Mouse (Mus musculus) forebrain, embryonic 14.5 days (tissue): ENCODE measurements around the gene Bbx. TPM values are rescaled to one million over a fixed set of nuclear protein-coding genes. Genes with fewer than 3 reads are reported as not detected.

Experiments used
- ATAC-seq: fragments of 200-750 bp; cut with Nextera tagmentation; 2 replicates; pipeline ENCODE4 v1.8.0; 2017; ENCODE audit warnings: mild to moderate bottlenecking, moderate library complexity
- DNase-seq: peaks from one replicate; pipeline ENCODE4 v3.0.0-alpha.2; 2015; ENCODE audit warnings: low spot score
- H3K27ac ChIP-seq: fragments of 300-500 bp; sonication (generic); 2 replicates; pipeline ENCODE4 v1.5.1; 2014; ENCODE audit warnings: low read depth, mild to moderate bottlenecking, control low read depth, low read length, moderate library complexity
- H3K27me3 ChIP-seq: fragments of 300-500 bp; sonication (generic); replicated peaks from 2 replicates; pipeline ENCODE4 v1.6.1; 2014; ENCODE audit warnings: low read length, control low read depth, mixed read lengths; ENCODE audit not compliant: control insufficient read depth, insufficient read depth
- H3K36me3 ChIP-seq: fragments of 300-500 bp; sonication (generic); 2 replicates; pipeline ENCODE4 v1.6.1; 2014; ENCODE audit warnings: low read length, control low read depth; ENCODE audit not compliant: control insufficient read depth, insufficient read depth
- H3K4me1 ChIP-seq: fragments of 300-500 bp; sonication (generic); 2 replicates; pipeline ENCODE4 v1.6.1; 2014; ENCODE audit warnings: antibody characterized with exemption, low read length, control low read depth; ENCODE audit not compliant: control insufficient read depth, insufficient read depth
- H3K4me2 ChIP-seq: fragments of 300-500 bp; sonication (generic); 2 replicates; pipeline ENCODE4 v1.6.1; 2014; ENCODE audit warnings: mild to moderate bottlenecking, control low read depth, low read length
- H3K4me3 ChIP-seq: fragments of 300-500 bp; sonication (generic); 2 replicates; pipeline ENCODE4 v1.5.1; 2014; ENCODE audit warnings: low read depth, low read length, control low read depth
- H3K9ac ChIP-seq: fragments of 300-500 bp; sonication (generic); 2 replicates; pipeline ENCODE4 v1.6.1; 2014; ENCODE audit warnings: mild to moderate bottlenecking, low read length, control low read depth, moderate library complexity
- H3K9me3 ChIP-seq: fragments of 300-500 bp; sonication (generic); replicated peaks from 2 replicates; pipeline ENCODE4 v1.6.1; 2016; ENCODE audit warnings: low read length, control low read depth, mixed read lengths; ENCODE audit not compliant: control insufficient read depth
- WGBS: fragments of 180-500 bp; shearing (Covaris S2); extraction: QIAGEN DNeasy Blood & Tissue Kit; methylation state at CpG from one replicate; pipeline ENCODE4 v1.1.7; 2014; 5-methylcytosine and 5-hydroxymethylcytosine counted together
- polyA plus RNA-seq: library from polyadenylated mRNA; unstranded; fragments of >200 nt; fragmentation: Nextera tagmentation; extraction: Ambion mirVana; gene quantifications from 2 replicates; pipeline ENCODE4 v1.2.1, GENCODE M21; 2014

The Bbx gene
- polyA plus RNA-seq, 1 experiment from 2014 or later: 11.9 TPM

DNA sequence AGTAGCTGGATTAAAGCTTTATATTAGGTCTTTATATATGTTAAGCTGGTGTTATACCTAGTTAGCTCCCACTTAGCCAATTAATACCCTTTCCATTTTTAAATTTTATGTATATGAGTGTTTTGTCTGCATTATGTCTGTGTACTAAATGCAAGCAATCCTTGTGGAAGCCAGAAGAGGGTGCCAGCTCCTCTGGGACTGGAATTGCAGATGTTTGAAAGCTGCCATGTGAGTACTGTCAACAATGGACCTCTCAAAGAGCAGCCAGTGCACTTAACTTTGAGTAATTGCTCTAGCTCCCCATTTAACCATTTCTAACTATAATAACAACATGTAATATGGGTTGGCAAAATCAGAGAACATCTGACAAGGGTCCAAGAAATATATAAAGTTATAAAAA, 215.1 kb downstream of the Bbx start:
- ATAC-seq (no peak), DNase-seq (no peak)
- H3K27me3 ChIP-seq: no peaks in the 10 kb centered on the region
- H3K36me3 ChIP-seq: no peaks in the 10 kb centered on the region
- no peak overlapping the region for H3K4me2 ChIP-seq
- no peaks in the 10 kb centered on the region for H3K9me3 ChIP-seq
- no peak overlapping the region for H3K27ac ChIP-seq
- no peaks in the 10 kb centered on the region for H3K4me1 ChIP-seq
- H3K4me3 ChIP-seq: no peak overlapping the region
- no peak overlapping the region for H3K9ac ChIP-seq

GRCm38 (mm10) chr16:50211727-50212126, 220.5 kb downstream of the Bbx start:
- WGBS: 88% methylated on average over 4 of the region's 4 CpGs
- Histone ChIP-seq H3K36me3 (0 out of 2 replicates have a peak, but pooled peaks cover 3% of the 10 kb centered on the region), H3K27ac (no peak overlapping the region)

DNA sequence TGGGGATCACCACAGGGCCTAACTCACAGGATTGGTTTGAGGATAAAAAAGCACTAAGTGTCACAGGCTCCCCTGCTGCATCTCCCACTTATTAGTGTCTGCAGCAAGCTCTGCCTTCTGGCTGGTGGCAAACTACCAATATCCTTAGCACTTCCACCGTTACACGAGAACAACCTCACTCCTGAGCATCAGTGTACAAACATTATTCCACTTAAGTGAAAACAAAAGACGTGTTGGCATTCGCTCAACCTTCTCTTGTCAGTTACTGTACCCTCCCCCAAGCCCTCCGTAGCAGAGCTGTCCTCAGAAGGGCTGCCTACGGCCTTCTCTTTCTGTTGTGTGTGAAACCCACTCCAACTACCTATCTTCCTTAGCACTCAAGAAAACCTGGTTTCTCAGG, 221.0 kb downstream of the Bbx start:
- no peak for ATAC-seq
- Histone ChIP-seq H3K4me3 (no peak overlapping the region), H3K27me3 (no peaks in the 10 kb centered on the region), H3K36me3 (0 out of 2 replicates have a peak, but pooled peaks cover 3% of the 10 kb centered on the region), H3K4me1 (no peaks in the 10 kb centered on the region), H3K9ac (no peak overlapping the region), H3K27ac (no peak overlapping the region), H3K9me3 (no peaks in the 10 kb centered on the region), H3K4me2 (no peak overlapping the region)
- 39% methylated on average over 6 of the region's 6 CpGs for WGBS
- peak; percentile 53 for DNase-seq

More at GRCm38 (mm10) chr16:50211727-50212126, 220.5 kb downstream of the Bbx start:
- Histone ChIP-seq H3K4me3 (no peak overlapping the region), H3K9me3 (no peaks in the 10 kb centered on the region), H3K9ac (no peak overlapping the region), H3K27me3 (no peaks in the 10 kb centered on the region), H3K4me1 (no peaks in the 10 kb centered on the region), H3K4me2 (no peak overlapping the region)
- DNase-seq (no peak), ATAC-seq (no peak)

DNA sequence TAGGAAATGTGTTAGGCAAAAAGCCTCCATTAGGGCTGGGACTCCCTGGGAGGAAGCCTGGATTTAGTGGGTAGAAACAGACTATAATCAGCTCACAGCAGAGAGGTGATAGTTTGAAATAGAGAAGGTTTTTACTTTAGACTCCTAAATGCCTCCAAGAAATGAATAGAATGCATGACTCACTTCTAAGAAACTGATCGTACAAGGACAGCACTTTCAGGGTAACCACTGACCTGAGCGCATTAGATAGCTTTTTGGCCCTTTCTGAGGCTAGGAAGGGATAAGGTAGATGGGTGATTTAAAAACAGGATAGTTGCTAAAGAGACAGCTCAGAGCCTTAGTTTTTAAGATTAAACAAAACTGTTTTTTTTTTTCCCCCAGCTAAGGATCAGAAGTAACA, 221.4 kb downstream of the Bbx start:
- Histone ChIP-seq H3K9ac (no peak overlapping the region), H3K36me3 (0 out of 2 replicates have a peak, but pooled peaks cover 3% of the 10 kb centered on the region), H3K4me2 (no peak overlapping the region), H3K9me3 (no peaks in the 10 kb centered on the region), H3K4me3 (no peak overlapping the region), H3K27me3 (no peaks in the 10 kb centered on the region), H3K4me1 (no peaks in the 10 kb centered on the region), H3K27ac (no peak overlapping the region)
- 92% methylated on average over 2 of the region's 2 CpGs for WGBS
- no peak for ATAC-seq
- DNase-seq: no peak

DNA sequence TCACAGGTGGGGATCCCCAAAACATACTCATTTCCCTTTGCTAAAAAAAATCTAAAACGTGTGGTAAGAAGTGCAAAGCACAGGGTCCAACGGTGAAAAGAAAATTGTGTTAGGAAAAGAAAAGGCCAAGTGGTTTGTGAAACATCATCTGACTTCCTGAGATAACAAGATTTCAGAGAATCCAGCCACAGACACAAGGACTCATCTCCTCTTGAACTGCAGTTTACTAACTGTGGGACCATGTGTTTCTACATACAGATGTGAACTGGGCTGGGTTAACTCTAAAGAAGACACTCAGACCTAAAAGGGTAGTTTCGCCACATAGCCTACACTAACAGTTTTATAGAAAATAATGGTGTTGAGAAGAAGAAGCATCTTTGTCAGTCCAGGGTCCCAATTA, 227.2 kb downstream of the Bbx start:
- Histone ChIP-seq H3K4me3 (no peak overlapping the region), H3K36me3 (peaks cover 16% of the 10 kb centered on the region), H3K4me1 (no peaks in the 10 kb centered on the region), H3K27me3 (no peaks in the 10 kb centered on the region), H3K27ac (no peak overlapping the region), H3K9me3 (no peaks in the 10 kb centered on the region), H3K4me2 (no peak overlapping the region), H3K9ac (no peak overlapping the region)
- 89% methylated on average over 3 of the region's 3 CpGs for WGBS
- no peak for ATAC-seq
- no peak for DNase-seq

DNA sequence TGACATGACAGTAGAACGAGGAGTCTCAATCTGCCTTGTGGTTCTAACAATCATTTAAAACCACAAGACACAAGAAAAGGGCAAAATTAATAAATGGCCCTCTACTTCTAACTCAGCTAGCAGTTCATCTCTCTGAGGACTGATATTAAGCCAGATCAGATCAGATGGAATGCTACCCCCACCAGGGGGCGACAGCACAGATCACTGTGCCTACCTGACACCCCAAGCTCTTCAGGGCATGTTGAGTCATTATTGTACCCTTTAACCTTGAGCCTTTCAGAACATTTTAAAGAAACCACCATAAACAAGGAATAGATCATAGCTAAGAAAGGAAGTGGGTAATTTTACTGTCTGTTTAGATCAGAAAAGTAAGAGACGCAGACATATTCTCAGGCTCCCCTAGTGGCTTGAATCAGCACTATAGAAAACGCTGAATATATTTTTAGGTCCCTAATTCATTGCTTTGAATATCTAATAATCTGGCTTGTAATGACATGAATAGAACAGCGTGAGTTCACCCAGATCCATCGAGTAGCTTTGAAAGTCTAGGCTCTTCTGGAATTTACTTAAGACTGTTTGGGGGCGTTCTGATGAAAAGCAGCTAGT, 230.5 kb downstream of the Bbx start:
- 78% methylated on average over 7 of the region's 7 CpGs for WGBS
- H3K9ac ChIP-seq: no peak overlapping the region
- H3K27me3 ChIP-seq: no peaks in the 10 kb centered on the region
- H3K4me2 ChIP-seq: no peak overlapping the region
- H3K4me3 ChIP-seq: no peak overlapping the region
- no peaks in the 10 kb centered on the region for H3K9me3 ChIP-seq
- H3K27ac ChIP-seq: no peak overlapping the region
- H3K4me1 ChIP-seq: no peaks in the 10 kb centered on the region
- peak; percentile 25 for DNase-seq
- peaks cover 25% of the 10 kb centered on the region for H3K36me3 ChIP-seq
- ATAC-seq: no peak

DNA sequence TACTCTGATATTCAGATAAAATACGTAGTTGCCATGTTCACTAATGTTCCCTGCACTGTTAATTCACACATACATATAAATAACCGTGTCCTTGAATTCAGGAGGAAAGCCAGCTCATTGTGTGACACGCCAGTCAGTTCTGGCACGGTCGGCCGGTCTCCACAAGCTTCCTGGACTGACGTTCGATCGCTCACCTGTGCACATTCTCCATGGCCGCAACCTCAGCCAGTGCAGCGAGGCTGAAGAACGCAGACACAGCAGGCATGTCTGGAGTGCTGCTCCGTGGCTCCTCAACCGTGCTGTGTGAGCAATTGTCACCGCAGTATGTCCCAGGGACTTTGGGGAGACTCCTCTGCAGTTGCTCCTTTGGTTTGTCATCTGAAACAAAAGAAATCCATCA, 232.0 kb downstream of the Bbx start:
- Histone ChIP-seq H3K4me2 (no peak overlapping the region), H3K9me3 (no peaks in the 10 kb centered on the region), H3K4me3 (no peak overlapping the region), H3K27ac (no peak overlapping the region), H3K9ac (no peak overlapping the region), H3K27me3 (no peaks in the 10 kb centered on the region), H3K4me1 (no peaks in the 10 kb centered on the region), H3K36me3 (peaks cover 25% of the 10 kb centered on the region)
- DNase-seq (no peak), ATAC-seq (no peak)
- WGBS: 93% methylated on average over 15 of the region's 15 CpGs

GRCm38 (mm10) chr16:50196118-50196517, 236.1 kb downstream of the Bbx start:
- Histone ChIP-seq H3K27ac (no peak overlapping the region), H3K4me1 (no peaks in the 10 kb centered on the region), H3K9ac (no peak overlapping the region), H3K27me3 (no peaks in the 10 kb centered on the region), H3K36me3 (peaks cover 28% of the 10 kb centered on the region), H3K4me3 (no peak overlapping the region), H3K9me3 (no peaks in the 10 kb centered on the region), H3K4me2 (no peak overlapping the region)
- WGBS: 36% methylated on average over 4 of the region's 4 CpGs
- DNase-seq: peak; percentile 72
- ATAC-seq: peak; percentile 76; the same call in 1 of the 2 replicates

DNA sequence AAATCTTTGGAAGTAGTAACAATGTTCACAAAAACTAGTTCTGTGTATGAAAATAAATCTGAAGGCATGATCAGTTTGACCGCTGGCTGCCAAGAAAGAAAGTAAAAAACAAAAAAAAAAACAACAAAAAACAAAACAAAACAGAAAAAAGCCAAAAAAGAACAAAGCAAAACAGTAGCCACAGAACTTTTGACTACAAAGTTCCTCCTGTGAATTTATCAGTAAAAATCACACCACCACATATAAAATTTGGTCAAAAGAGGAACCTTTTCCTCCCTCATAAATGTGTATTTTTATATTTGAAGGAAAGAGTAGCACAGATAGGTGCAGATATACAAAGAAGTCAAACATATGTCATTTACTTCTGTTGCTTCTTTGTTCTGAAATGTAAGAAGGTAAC, 239.6 kb downstream of the Bbx start:
- 96% methylated on average over 1 of the region's 1 CpGs for WGBS
- H3K27me3 ChIP-seq: no peaks in the 10 kb centered on the region
- no peak overlapping the region for H3K4me3 ChIP-seq
- ATAC-seq (no peak), DNase-seq (no peak)
- no peak overlapping the region for H3K9ac ChIP-seq
- H3K4me2 ChIP-seq: no peak overlapping the region
- no peaks in the 10 kb centered on the region for H3K4me1 ChIP-seq
- H3K9me3 ChIP-seq: no peaks in the 10 kb centered on the region
- H3K27ac ChIP-seq: no peak overlapping the region
- peaks cover 8% of the 10 kb centered on the region for H3K36me3 ChIP-seq
